Comparison of ENCODE assay signal across 8 mouse cellular contexts in the genomic region with DNA sequence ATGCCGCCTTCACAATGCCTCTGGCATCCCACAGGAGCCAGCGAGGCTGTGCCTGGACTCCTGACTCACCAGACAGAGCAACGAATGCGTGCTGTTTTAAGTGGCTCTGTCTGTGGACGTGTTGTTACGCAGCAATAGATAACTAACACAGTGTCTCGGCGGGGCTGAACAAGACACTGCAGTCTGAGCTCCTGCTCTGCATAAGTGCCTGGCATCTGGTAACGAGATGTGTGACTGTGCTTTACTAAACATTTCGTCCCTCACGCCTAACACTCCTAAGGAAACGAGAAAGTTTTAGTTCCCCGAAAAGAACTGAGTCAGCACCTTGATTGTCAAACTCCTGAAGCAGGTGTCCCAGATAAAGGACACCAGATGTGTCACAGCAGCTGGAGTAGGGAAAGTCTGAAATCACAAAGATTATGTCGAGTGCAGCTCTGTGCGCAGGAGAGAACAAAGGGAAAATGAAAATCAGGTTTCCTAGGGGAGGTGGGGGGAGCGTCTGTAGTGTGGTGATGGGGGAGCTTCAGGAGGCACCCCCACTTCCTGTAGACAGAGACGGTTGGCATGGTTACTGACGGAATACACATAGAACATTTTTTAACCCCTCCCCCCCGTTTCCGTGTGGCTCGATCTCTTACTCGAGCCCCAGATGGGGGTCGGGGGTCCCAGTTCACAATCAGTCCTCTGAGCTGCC.
A peak's percentile ranks its signal among the peaks of the same experiment; 100 is the strongest.
DNase-seq lines count a peak whose midpoint lies in the region; ATAC-seq and TF ChIP-seq lines count a peak whose summit lies in the region.

No protein-coding gene starts in this region.

- H3K9ac ChIP-seq in midbrain, embryonic 11.5 days (ENCODE audit: low read length), result 0 out of 2 replicates have a peak overlapping the region, but pooled peaks have one; percentile 28

- no peaks in the 10 kb centered on the region for H3K27me3 ChIP-seq in midbrain, embryonic 11.5 days (ENCODE audit: control insufficient read depth, insufficient read depth, low read length)

- H3K4me1 ChIP-seq in midbrain, embryonic 11.5 days (ENCODE audit: control insufficient read depth, insufficient read depth, low read length), result peaks cover 38% of the 10 kb centered on the region

- peak overlapping the region; percentile 7; the same call in 1 of the 2 replicates for H3K4me3 ChIP-seq in gastrocnemius, adult 2 months
- no peak overlapping the region for H3K4me3 ChIP-seq in midbrain, embryonic 11.5 days (ENCODE audit: low read depth, low read length)

- intact Hi-C loops in gastrocnemius, adult 2 months (cut with DNase I), result no loop called here

- no peak for DNase-seq in gastrocnemius, adult 2 months
- DNase-seq in gastrocnemius, postnatal 25 days, result no peak
- DNase-seq in midbrain, embryonic 11.5 days (ENCODE audit: low spot score, missing footprints), result peak; percentile 89
- DNase-seq in adrenal gland, adult 8-10 months, result no peak
- no peak for DNase-seq in right cerebral cortex, adult 18-20 months
- DNase-seq in gastrocnemius, postnatal 10 days, result no peak

- 49% methylated on average over 23 of the region's 23 CpGs for WGBS in midbrain, embryonic 11.5 days

- no peaks in the 10 kb centered on the region for H3K36me3 ChIP-seq in midbrain, embryonic 11.5 days (ENCODE audit: control insufficient read depth, insufficient read depth, low read length)

- TF ChIP-seq CTCF in gastrocnemius, adult 2 months (IDR thresholded peaks at IDR 0.05), result no peak

- H3K4me2 ChIP-seq in midbrain, embryonic 11.5 days, result no peak overlapping the region; the same call in 1 of the 2 replicates

- H3K9me3 ChIP-seq in midbrain, embryonic 11.5 days (ENCODE audit: control insufficient read depth, low read length), result no peaks in the 10 kb centered on the region

- H3K27ac ChIP-seq in gastrocnemius, adult 2 months, result no peak overlapping the region
- H3K27ac ChIP-seq in midbrain, embryonic 11.5 days (ENCODE audit: low read depth, low read length), result peak overlapping the region; percentile 64

- ATAC-seq in CD4-positive, CD25-positive, alpha-beta regulatory T cell, adult 4 months, result peak; percentile 96
- ATAC-seq in granulocyte monocyte progenitor cell, adult 5-6 weeks (replicated peaks; ENCODE audit: poor library complexity, severe bottlenecking), result peak; percentile 25; the same call in 1 of the 2 replicates
- peak; percentile 51 for ATAC-seq in midbrain, embryonic 11.5 days (ENCODE audit: low FRiP score)

Comparison
In these comparisons a context has a peak if more than half of its experiments do, and no peak if none do; other contexts are left out.
1. ATAC-seq: peak in every context shown above with its lines; median percentile 96 in CD4-positive, CD25-positive, alpha-beta regulatory T cell, adult 4 months; 51 in midbrain, embryonic 11.5 days; 25 in granulocyte monocyte progenitor cell, adult 5-6 weeks.